Mouse (Mus musculus) stomach, postnatal 0 days (tissue): ENCODE measurements at regions not wholly inside any gene's neighbourhood (a gene's known extent, or its start where the extent isn't known, plus 50 kb on each side); places are given as distances from the start of the nearest gene placed in this dataset.

Experiments
- ATAC-seq: fragments of 200-750 bp; cut with Nextera tagmentation; 2 replicates; pipeline ENCODE4 v1.8.0; 2017; ENCODE audit not compliant: low FRiP score, low TSS enrichment
- DNase-seq: peaks from one replicate; pipeline ENCODE4 v3.0.0-alpha.2; 2016; ENCODE audit warnings: low spot score
- H3K27ac ChIP-seq: fragments of 300-500 bp; sonication (generic); replicated peaks from 2 replicates; pipeline ENCODE4 v1.5.1; 2014; ENCODE audit warnings: mild to moderate bottlenecking, control low read depth
- H3K27me3 ChIP-seq: fragments of 300-500 bp; sonication (generic); 2 replicates; pipeline ENCODE4 v1.6.1; 2014; ENCODE audit warnings: low read length; ENCODE audit not compliant: control insufficient read depth, insufficient read depth
- H3K36me3 ChIP-seq: fragments of 300-500 bp; sonication (generic); 2 replicates; pipeline ENCODE4 v1.6.1; 2014; ENCODE audit warnings: low read length, mixed read lengths; ENCODE audit not compliant: control insufficient read depth, insufficient read depth
- H3K4me1 ChIP-seq: fragments of 300-500 bp; sonication (generic); replicated peaks from 2 replicates; pipeline ENCODE4 v1.6.1; 2014; ENCODE audit warnings: antibody characterized with exemption; ENCODE audit not compliant: control insufficient read depth, insufficient read depth
- H3K4me2 ChIP-seq: fragments of 300-500 bp; sonication (generic); replicated peaks from 2 replicates; pipeline ENCODE4 v1.6.1; 2014; ENCODE audit warnings: low read depth, mild to moderate bottlenecking, control low read depth, moderate library complexity
- H3K4me3 ChIP-seq: fragments of 300-500 bp; sonication (generic); 2 replicates; pipeline ENCODE4 v1.5.1; 2014; ENCODE audit warnings: low read depth, low read length, control low read depth
- H3K9ac ChIP-seq: fragments of 300-500 bp; sonication (generic); 2 replicates; pipeline ENCODE4 v1.6.1; 2014; ENCODE audit warnings: mild to moderate bottlenecking, low read length, control low read depth, mixed read lengths
- H3K9me3 ChIP-seq: fragments of 300-500 bp; sonication (generic); 2 replicates; pipeline ENCODE4 v1.6.1; 2016; ENCODE audit warnings: low read length; ENCODE audit not compliant: control insufficient read depth
- CTCF ChIP-seq: IDR thresholded peaks from 2 replicates; pipeline ENCODE4 v1.5.1; 2016; ENCODE audit warnings: antibody characterized with exemption, low read depth, mild to moderate bottlenecking, moderate library complexity
- EP300 ChIP-seq: optimal IDR thresholded peaks from 2 replicates; pipeline ENCODE3; 2016; ENCODE audit warnings: antibody characterized with exemption
- WGBS: fragments of 180-500 bp; shearing (Covaris S2); extraction: QIAGEN DNeasy Blood & Tissue Kit; methylation state at CpG from one replicate; pipeline ENCODE4 v1.1.7; 2014; 5-methylcytosine and 5-hydroxymethylcytosine counted together

- ATAC-seq (no peak), DNase-seq (no peak)
- TF ChIP-seq EP300 (no peak), CTCF (0 out of 2 replicates have a peak, but pooled peaks have one; percentile 4)
- Histone ChIP-seq H3K4me3 (no peak overlapping the region), H3K4me2 (no peak overlapping the region), H3K27me3 (no peaks in the 10 kb centered on the region), H3K9me3 (no peaks in the 10 kb centered on the region), H3K27ac (no peak overlapping the region), H3K36me3 (no peaks in the 10 kb centered on the region), H3K4me1 (no peaks in the 10 kb centered on the region), H3K9ac (no peak overlapping the region)
- WGBS: 17% methylated on average over 1 of the region's 1 CpGs
Observed at GRCm38 (mm10) chr5:118837001-118837400, 276.5 kb downstream of the Med13l start.

GRCm38 (mm10) chr5:118838421-118838820 lies 277.9 kb downstream of the Med13l start:
- no peaks in the 10 kb centered on the region for H3K4me1 ChIP-seq
- H3K4me3 ChIP-seq: no peak overlapping the region
- H3K9ac ChIP-seq: no peak overlapping the region
- no peaks in the 10 kb centered on the region for H3K9me3 ChIP-seq
- no peaks in the 10 kb centered on the region; the same call in 1 of the 2 replicates for H3K27me3 ChIP-seq
- H3K27ac ChIP-seq: no peak overlapping the region
- TF ChIP-seq CTCF: no peak
- TF ChIP-seq EP300: no peak
- 66% methylated on average over 7 of the region's 7 CpGs for WGBS
- no peak overlapping the region for H3K4me2 ChIP-seq
- H3K36me3 ChIP-seq: no peaks in the 10 kb centered on the region
- DNase-seq: no peak
- ATAC-seq: no peak

- ATAC-seq: no peak
- 59% methylated on average over 5 of the region's 5 CpGs for WGBS
- DNase-seq: no peak
- Histone ChIP-seq H3K27me3 (no peaks in the 10 kb centered on the region; the same call in 1 of the 2 replicates), H3K4me2 (no peak overlapping the region), H3K9ac (no peak overlapping the region), H3K9me3 (no peaks in the 10 kb centered on the region), H3K4me1 (no peaks in the 10 kb centered on the region), H3K36me3 (no peaks in the 10 kb centered on the region), H3K4me3 (no peak overlapping the region), H3K27ac (no peak overlapping the region)
- no peak for TF ChIP-seq EP300
- TF ChIP-seq CTCF: peak; percentile 49
Observed at GRCm38 (mm10) chr5:118839916-118840315, 279.4 kb downstream of the Med13l start.

- Histone ChIP-seq H3K36me3 (no peaks in the 10 kb centered on the region), H3K9ac (no peak overlapping the region), H3K27me3 (no peaks in the 10 kb centered on the region; the same call in 1 of the 2 replicates), H3K9me3 (no peaks in the 10 kb centered on the region), H3K27ac (no peak overlapping the region), H3K4me1 (no peaks in the 10 kb centered on the region), H3K4me3 (no peak overlapping the region), H3K4me2 (no peak overlapping the region)
- WGBS: 54% methylated on average over 21 of the region's 21 CpGs
- DNase-seq (no peak), ATAC-seq (no peak)
- TF ChIP-seq EP300 (no peak), CTCF (no peak)
Observed at GRCm38 (mm10) chr5:118841210-118842016, 280.9 kb downstream of the Med13l start.

- H3K4me3 ChIP-seq: no peak overlapping the region
- H3K4me2 ChIP-seq: no peak overlapping the region
- WGBS: 42% methylated on average over 10 of the region's 10 CpGs
- no peak overlapping the region for H3K27ac ChIP-seq
- no peaks in the 10 kb centered on the region for H3K4me1 ChIP-seq
- no peak for DNase-seq
- H3K9ac ChIP-seq: no peak overlapping the region
- no peaks in the 10 kb centered on the region for H3K9me3 ChIP-seq
- no peak for TF ChIP-seq CTCF
- TF ChIP-seq EP300: no peak
- H3K36me3 ChIP-seq: no peaks in the 10 kb centered on the region
- H3K27me3 ChIP-seq: no peaks in the 10 kb centered on the region; the same call in 1 of the 2 replicates
- ATAC-seq: no peak
Observed at GRCm38 (mm10) chr5:118842017-118842396, 281.5 kb downstream of the Med13l start.

GRCm38 (mm10) chr5:118857001-118857400 lies 296.5 kb downstream of the Med13l start:
- 35% methylated on average over 12 of the region's 12 CpGs for WGBS
- no peaks in the 10 kb centered on the region for H3K9me3 ChIP-seq
- DNase-seq (no peak), ATAC-seq (no peak)
- H3K4me2 ChIP-seq: no peak overlapping the region
- no peak for TF ChIP-seq EP300
- TF ChIP-seq CTCF: no peak
- no peaks in the 10 kb centered on the region for H3K4me1 ChIP-seq
- no peak overlapping the region for H3K4me3 ChIP-seq
- no peaks in the 10 kb centered on the region for H3K27me3 ChIP-seq
- no peaks in the 10 kb centered on the region for H3K36me3 ChIP-seq
- no peak overlapping the region for H3K9ac ChIP-seq
- no peak overlapping the region for H3K27ac ChIP-seq
